Mouse (Mus musculus): Measurements from ENCODE around the gene Aven.

Aven gene

DNA sequence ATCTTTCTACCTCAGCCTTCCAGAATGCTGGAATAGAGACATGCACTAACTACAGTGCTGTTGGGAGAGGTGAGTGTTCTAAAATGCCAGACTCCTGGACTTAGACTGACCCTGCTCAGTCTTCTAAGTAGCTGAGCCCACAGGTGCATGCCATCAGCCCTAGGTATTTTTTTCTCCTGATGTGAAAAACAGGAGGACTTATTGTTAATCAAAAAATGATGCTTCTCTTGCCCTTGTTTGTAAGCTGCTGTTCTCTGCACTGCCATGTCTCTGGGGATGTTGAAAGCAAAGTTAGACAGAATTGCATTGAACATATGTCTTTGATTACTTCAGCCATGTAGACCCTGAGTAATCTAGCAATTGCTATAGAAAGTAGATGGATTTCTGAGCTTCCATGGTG, 64.7 kb downstream of the Aven start:
- H3K27me3 ChIP-seq (ENCODE audit: insufficient read depth, low read length) = no peaks in the 10 kb centered on the region
- H3K36me3 ChIP-seq (ENCODE audit: insufficient read depth, low read length) = no peaks in the 10 kb centered on the region
- H3K9me3 ChIP-seq (ENCODE audit: low read length) = no peaks in the 10 kb centered on the region
- no peaks in the 10 kb centered on the region for H3K4me1 ChIP-seq (replicated peaks; ENCODE audit: low read depth, low read length)
- TF ChIP-seq POU5F1 (IDR thresholded peaks at IDR 0.05; ENCODE audit: borderline replicate concordance, low read length) (no peak), NANOG (IDR thresholded peaks at IDR 0.05; ENCODE audit: borderline replicate concordance, low read length) (no peak), CTCF (conservative IDR thresholded peaks at IDR 0.05; ENCODE audit: low read length) (no peak)
- no peak overlapping the region for H3K4me3 ChIP-seq (replicated peaks; ENCODE audit: low read length)

- Histone ChIP-seq H3K36me3 (ENCODE audit: insufficient read depth, low read length) (no peaks in the 10 kb centered on the region), H3K4me3 (replicated peaks; ENCODE audit: low read length) (no peak overlapping the region), H3K27me3 (ENCODE audit: insufficient read depth, low read length) (no peaks in the 10 kb centered on the region), H3K4me1 (replicated peaks; ENCODE audit: low read depth, low read length) (no peaks in the 10 kb centered on the region), H3K9me3 (ENCODE audit: low read length) (no peaks in the 10 kb centered on the region)
- TF ChIP-seq CTCF (conservative IDR thresholded peaks at IDR 0.05; ENCODE audit: low read length) (no peak), NANOG (IDR thresholded peaks at IDR 0.05; ENCODE audit: borderline replicate concordance, low read length) (no peak), POU5F1 (IDR thresholded peaks at IDR 0.05; ENCODE audit: borderline replicate concordance, low read length) (no peak)
Measured at GRCm38 (mm10) chr2:112561549-112561948, 68.8 kb downstream of the Aven start.

- no peak for TF ChIP-seq NANOG (IDR thresholded peaks at IDR 0.05; ENCODE audit: borderline replicate concordance, low read length)
- no peak for TF ChIP-seq POU5F1 (IDR thresholded peaks at IDR 0.05; ENCODE audit: borderline replicate concordance, low read length)
- no peak for TF ChIP-seq CTCF (conservative IDR thresholded peaks at IDR 0.05; ENCODE audit: low read length)
- no peaks in the 10 kb centered on the region for H3K27me3 ChIP-seq (ENCODE audit: insufficient read depth, low read length)
- H3K9me3 ChIP-seq (ENCODE audit: low read length) = no peaks in the 10 kb centered on the region
- H3K4me3 ChIP-seq (replicated peaks; ENCODE audit: low read length) = no peak overlapping the region
- H3K36me3 ChIP-seq (ENCODE audit: insufficient read depth, low read length) = no peaks in the 10 kb centered on the region
- H3K4me1 ChIP-seq (replicated peaks; ENCODE audit: low read depth, low read length) = no peaks in the 10 kb centered on the region
Measured at GRCm38 (mm10) chr2:112565060-112565459, 72.3 kb downstream of the Aven start.

- Histone ChIP-seq H3K4me1 (replicated peaks; ENCODE audit: low read depth, low read length) (no peaks in the 10 kb centered on the region), H3K4me3 (replicated peaks; ENCODE audit: low read length) (no peak overlapping the region), H3K27me3 (ENCODE audit: insufficient read depth, low read length) (no peaks in the 10 kb centered on the region), H3K36me3 (ENCODE audit: insufficient read depth, low read length) (no peaks in the 10 kb centered on the region), H3K9me3 (ENCODE audit: low read length) (no peaks in the 10 kb centered on the region)
- no peak for TF ChIP-seq POU5F1 (IDR thresholded peaks at IDR 0.05; ENCODE audit: borderline replicate concordance, low read length)
- no peak for TF ChIP-seq NANOG (IDR thresholded peaks at IDR 0.05; ENCODE audit: borderline replicate concordance, low read length)
- TF ChIP-seq CTCF (conservative IDR thresholded peaks at IDR 0.05; ENCODE audit: low read length) = no peak
Measured at GRCm38 (mm10) chr2:112566290-112567085, 73.7 kb downstream of the Aven start.

DNA sequence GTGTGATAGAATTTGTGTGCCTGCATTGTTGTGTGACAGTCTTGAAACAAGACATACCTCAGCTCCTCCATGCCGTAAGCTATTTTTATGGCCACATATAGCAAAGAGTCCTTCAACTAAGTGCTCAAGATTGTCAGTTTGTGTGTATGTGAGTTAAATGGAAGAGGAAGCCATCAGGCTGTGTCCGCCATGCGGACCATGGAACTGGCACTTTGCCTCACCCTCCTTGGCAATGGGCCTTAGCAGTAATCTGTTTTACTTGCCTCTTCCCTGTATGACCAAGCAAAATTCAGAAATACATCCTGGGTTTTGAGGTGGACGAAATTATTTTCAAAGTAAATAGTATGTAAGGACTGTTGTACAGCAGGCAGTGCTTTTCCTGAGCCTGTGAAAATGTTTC, 75.0 kb downstream of the Aven start:
- H3K4me1 ChIP-seq (replicated peaks; ENCODE audit: low read depth, low read length) = no peaks in the 10 kb centered on the region
- no peak for TF ChIP-seq NANOG (IDR thresholded peaks at IDR 0.05; ENCODE audit: borderline replicate concordance, low read length)
- TF ChIP-seq POU5F1 (IDR thresholded peaks at IDR 0.05; ENCODE audit: borderline replicate concordance, low read length) = no peak
- TF ChIP-seq CTCF (conservative IDR thresholded peaks at IDR 0.05; ENCODE audit: low read length) = no peak
- H3K9me3 ChIP-seq (ENCODE audit: low read length) = no peaks in the 10 kb centered on the region
- no peaks in the 10 kb centered on the region for H3K36me3 ChIP-seq (ENCODE audit: insufficient read depth, low read length)
- no peaks in the 10 kb centered on the region for H3K27me3 ChIP-seq (ENCODE audit: insufficient read depth, low read length)
- no peak overlapping the region for H3K4me3 ChIP-seq (replicated peaks; ENCODE audit: low read length)

- Histone ChIP-seq H3K9me3 (ENCODE audit: low read length) (no peaks in the 10 kb centered on the region), H3K36me3 (ENCODE audit: insufficient read depth, low read length) (no peaks in the 10 kb centered on the region), H3K4me1 (replicated peaks; ENCODE audit: low read depth, low read length) (peaks cover 12% of the 10 kb centered on the region), H3K27me3 (ENCODE audit: insufficient read depth, low read length) (no peaks in the 10 kb centered on the region), H3K4me3 (replicated peaks; ENCODE audit: low read length) (no peak overlapping the region)
- TF ChIP-seq CTCF (conservative IDR thresholded peaks at IDR 0.05; ENCODE audit: low read length) = no peak
- TF ChIP-seq POU5F1 (IDR thresholded peaks at IDR 0.05; ENCODE audit: borderline replicate concordance, low read length) = no peak
- no peak for TF ChIP-seq NANOG (IDR thresholded peaks at IDR 0.05; ENCODE audit: borderline replicate concordance, low read length)
Measured at GRCm38 (mm10) chr2:112590985-112591384, 98.2 kb downstream of the Aven start.

DNA sequence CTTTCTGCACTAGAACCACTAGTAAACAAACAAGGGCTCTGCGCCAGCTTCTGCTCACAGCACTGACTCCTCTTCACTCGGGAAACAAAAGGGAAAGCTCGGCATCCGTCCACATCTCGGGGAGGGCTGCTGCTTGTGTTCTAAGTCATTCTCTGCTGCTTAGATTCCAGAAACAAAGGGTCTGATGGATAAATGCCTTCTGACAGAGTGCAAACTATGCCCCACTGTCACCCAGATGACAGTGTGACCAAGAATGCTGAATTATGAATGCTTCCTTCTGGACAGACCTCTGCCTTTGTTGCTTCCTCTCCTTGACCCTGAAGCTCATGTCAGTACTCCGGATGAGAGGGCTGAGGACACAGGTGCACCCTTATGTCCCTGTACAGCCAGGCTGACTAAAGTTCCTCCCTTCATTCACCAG, 98.7 kb downstream of the Aven start:
- Histone ChIP-seq H3K4me1 (replicated peaks; ENCODE audit: low read depth, low read length) (peaks cover 12% of the 10 kb centered on the region), H3K36me3 (ENCODE audit: insufficient read depth, low read length) (no peaks in the 10 kb centered on the region), H3K27me3 (ENCODE audit: insufficient read depth, low read length) (no peaks in the 10 kb centered on the region), H3K4me3 (replicated peaks; ENCODE audit: low read length) (no peak overlapping the region), H3K9me3 (ENCODE audit: low read length) (no peaks in the 10 kb centered on the region)
- TF ChIP-seq CTCF (conservative IDR thresholded peaks at IDR 0.05; ENCODE audit: low read length) = no peak
- no peak for TF ChIP-seq POU5F1 (IDR thresholded peaks at IDR 0.05; ENCODE audit: borderline replicate concordance, low read length)
- no peak for TF ChIP-seq NANOG (IDR thresholded peaks at IDR 0.05; ENCODE audit: borderline replicate concordance, low read length)

DNA sequence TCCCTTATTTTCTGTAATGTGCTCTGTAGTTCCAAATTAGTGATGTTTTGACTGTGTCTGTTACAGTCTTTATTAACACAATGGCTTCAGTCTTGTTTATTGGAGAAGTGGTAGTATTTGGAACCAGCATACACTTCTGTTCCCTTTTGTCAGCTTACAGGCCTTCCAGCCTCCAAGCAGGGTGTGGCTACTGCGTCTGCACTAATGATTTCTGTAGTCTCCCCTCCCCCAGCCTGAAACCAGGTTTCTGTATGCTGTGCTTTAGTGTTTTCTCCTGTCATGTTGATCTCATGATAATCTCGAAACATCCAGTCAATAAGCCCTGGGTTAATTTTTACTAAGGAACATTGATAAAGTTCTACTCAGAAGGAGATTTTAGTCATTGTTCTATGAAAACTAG, 100.6 kb downstream of the Aven start:
- no peaks in the 10 kb centered on the region for H3K36me3 ChIP-seq (ENCODE audit: insufficient read depth, low read length)
- no peaks in the 10 kb centered on the region for H3K9me3 ChIP-seq (ENCODE audit: low read length)
- no peaks in the 10 kb centered on the region for H3K27me3 ChIP-seq (ENCODE audit: insufficient read depth, low read length)
- peaks cover 15% of the 10 kb centered on the region for H3K4me1 ChIP-seq (replicated peaks; ENCODE audit: low read depth, low read length)
- no peak overlapping the region for H3K4me3 ChIP-seq (replicated peaks; ENCODE audit: low read length)
- TF ChIP-seq POU5F1 (IDR thresholded peaks at IDR 0.05; ENCODE audit: borderline replicate concordance, low read length) = no peak
- no peak for TF ChIP-seq NANOG (IDR thresholded peaks at IDR 0.05; ENCODE audit: borderline replicate concordance, low read length)
- no peak for TF ChIP-seq CTCF (conservative IDR thresholded peaks at IDR 0.05; ENCODE audit: low read length)

DNA sequence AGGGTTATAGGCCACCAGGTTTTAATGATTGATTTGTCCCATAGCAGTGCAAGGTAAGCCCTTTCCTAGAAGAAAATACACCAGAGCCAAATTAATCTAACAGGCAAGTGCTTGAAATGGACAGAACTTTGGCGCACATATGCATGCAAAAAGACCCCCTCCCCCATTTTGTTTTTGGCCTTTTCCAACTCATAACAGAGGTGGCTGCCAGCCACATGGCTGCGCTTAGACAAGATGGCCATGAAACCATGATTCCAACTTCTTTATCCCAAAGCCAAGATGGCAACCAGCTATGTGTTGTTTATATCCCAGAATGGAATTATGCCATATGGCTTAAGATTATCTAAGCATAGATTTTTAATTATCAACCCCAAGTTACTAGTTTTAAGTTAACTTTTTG, 101.0 kb downstream of the Aven start:
- Histone ChIP-seq H3K4me1 (replicated peaks; ENCODE audit: low read depth, low read length) (peaks cover 15% of the 10 kb centered on the region), H3K9me3 (ENCODE audit: low read length) (no peaks in the 10 kb centered on the region), H3K36me3 (ENCODE audit: insufficient read depth, low read length) (no peaks in the 10 kb centered on the region), H3K27me3 (ENCODE audit: insufficient read depth, low read length) (no peaks in the 10 kb centered on the region), H3K4me3 (replicated peaks; ENCODE audit: low read length) (no peak overlapping the region)
- no peak for TF ChIP-seq CTCF (conservative IDR thresholded peaks at IDR 0.05; ENCODE audit: low read length)
- TF ChIP-seq NANOG (IDR thresholded peaks at IDR 0.05; ENCODE audit: borderline replicate concordance, low read length) = no peak
- TF ChIP-seq POU5F1 (IDR thresholded peaks at IDR 0.05; ENCODE audit: borderline replicate concordance, low read length) = no peak
